Mouse (Mus musculus): ENCODE measurements at regions not wholly inside any gene's neighbourhood (a gene's known extent, or its start where the extent isn't known, plus 50 kb on each side); places are given as distances from the start of the nearest gene placed in this dataset.

DNA sequence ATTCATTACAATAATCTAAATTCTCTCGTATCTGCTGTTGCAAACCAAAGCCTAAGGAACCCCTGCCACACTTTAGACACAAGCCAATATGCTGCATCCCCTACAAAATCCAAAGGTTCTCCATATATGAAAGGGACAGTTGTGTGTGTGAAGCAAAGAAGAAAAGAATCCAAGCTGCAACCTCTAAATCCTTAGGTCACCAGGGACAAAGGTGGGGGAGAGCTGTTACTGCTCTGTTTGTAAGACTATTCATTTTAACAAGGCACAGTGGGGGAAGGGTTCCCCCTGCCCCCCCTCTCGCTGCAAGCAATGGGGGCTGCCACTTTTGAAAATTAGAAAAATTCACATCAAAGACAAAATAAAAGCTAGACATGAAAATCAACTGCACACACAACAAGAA is 231.4 kb downstream of the Sox4 start:
- H3K4me1 ChIP-seq (ENCODE audit: control insufficient read depth), result no peaks in the 10 kb centered on the region
- no peaks in the 10 kb centered on the region for H3K27me3 ChIP-seq (ENCODE audit: control insufficient read depth)
- H3K36me3 ChIP-seq (ENCODE audit: control insufficient read depth), result no peaks in the 10 kb centered on the region
- TF ChIP-seq TAL1 (IDR thresholded peaks at IDR 0.05; ENCODE audit: low read length), result no peak
- no peak overlapping the region for H3K4me3 ChIP-seq (replicated peaks)
- no peaks in the 10 kb centered on the region for H3K9me3 ChIP-seq (ENCODE audit: control insufficient read depth, low read length)

DNA sequence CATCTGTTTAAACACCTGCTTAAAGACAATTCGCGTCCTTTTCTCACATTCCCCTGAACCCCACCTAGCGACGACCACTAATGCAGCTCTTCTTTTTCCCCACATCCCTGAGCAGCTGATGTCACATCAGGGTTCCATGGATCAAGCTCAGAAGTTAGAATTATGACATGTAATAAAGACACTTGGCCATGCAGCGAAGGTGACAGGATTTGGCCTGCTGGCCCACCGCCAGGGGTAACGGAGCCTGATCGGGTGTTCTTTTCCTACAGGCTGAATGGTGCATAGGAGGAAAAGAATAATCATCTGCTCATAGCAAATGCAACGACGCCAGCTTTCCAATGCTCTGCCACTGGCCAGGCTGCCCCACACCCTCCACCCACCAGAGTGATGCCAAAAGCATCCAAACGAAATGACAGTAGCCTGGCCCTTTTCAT is 231.9 kb downstream of the Sox4 start:
- Histone ChIP-seq H3K4me1 (ENCODE audit: control insufficient read depth) (no peaks in the 10 kb centered on the region), H3K9me3 (ENCODE audit: control insufficient read depth, low read length) (no peaks in the 10 kb centered on the region), H3K36me3 (ENCODE audit: control insufficient read depth) (no peaks in the 10 kb centered on the region), H3K27me3 (ENCODE audit: control insufficient read depth) (no peaks in the 10 kb centered on the region), H3K4me3 (replicated peaks) (no peak overlapping the region)
- TF ChIP-seq GATA1 (IDR thresholded peaks at IDR 0.05; ENCODE audit: low read length) (no peak), TAL1 (IDR thresholded peaks at IDR 0.05; ENCODE audit: low read length) (no peak)

DNA sequence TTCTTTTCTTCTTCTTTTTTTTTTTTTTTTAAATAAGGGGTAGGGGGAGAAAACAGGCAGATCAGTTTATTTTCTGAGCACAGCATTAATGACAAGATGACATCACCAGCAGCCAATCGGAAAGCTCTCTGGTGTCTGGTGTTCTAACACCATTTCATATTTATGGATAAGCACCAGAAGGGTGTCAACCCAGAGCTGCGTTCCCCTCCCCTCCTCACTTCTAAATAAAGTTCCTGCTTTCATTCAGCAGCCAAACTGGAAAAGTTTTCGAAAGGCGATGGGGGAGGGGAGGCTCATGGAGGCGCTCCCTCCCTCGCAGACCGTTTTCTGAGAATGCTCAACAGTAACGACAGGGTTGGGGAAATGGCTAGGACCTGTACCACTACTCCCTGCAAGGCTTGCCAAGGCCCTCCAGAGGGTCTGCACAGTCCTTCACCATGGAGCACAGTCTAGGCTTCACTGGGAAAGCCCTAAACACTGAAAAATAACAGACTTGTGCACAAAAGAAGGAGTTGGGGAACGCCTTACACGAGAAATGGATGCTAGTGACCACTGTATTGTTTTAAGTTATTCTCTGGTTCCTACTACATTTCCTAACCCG is 232.8 kb downstream of the Sox4 start:
- Histone ChIP-seq H3K27me3 (ENCODE audit: control insufficient read depth) (no peaks in the 10 kb centered on the region), H3K9me3 (ENCODE audit: control insufficient read depth, low read length) (no peaks in the 10 kb centered on the region), H3K4me1 (ENCODE audit: control insufficient read depth) (no peaks in the 10 kb centered on the region), H3K4me3 (replicated peaks) (no peak overlapping the region), H3K36me3 (ENCODE audit: control insufficient read depth) (no peaks in the 10 kb centered on the region)
- TF ChIP-seq GATA1 (IDR thresholded peaks at IDR 0.05; ENCODE audit: low read length) (no peak), TAL1 (IDR thresholded peaks at IDR 0.05; ENCODE audit: low read length) (no peak)

DNA sequence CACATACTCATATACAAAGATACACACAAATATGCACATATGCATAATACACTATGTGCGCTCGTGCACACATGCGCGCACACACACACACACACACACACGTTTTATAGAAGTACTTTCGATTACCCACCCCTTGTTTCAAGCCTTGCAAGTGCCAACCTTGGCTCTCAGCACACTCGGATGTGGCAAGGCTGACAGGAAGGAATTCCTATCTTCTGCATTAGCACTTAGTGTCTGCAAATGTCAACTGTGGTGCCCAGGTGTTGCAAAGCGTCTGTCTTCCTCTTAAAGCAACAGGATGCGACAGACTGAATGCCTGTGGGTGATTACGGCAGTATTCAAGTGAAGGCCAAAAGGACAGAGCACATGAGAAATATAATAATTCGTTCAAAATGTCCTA is 233.3 kb downstream of the Sox4 start:
- TF ChIP-seq TAL1 (IDR thresholded peaks at IDR 0.05; ENCODE audit: low read length), result no peak
- no peak for TF ChIP-seq GATA1 (IDR thresholded peaks at IDR 0.05; ENCODE audit: low read length)
- H3K4me3 ChIP-seq (replicated peaks), result no peak overlapping the region
- no peaks in the 10 kb centered on the region for H3K4me1 ChIP-seq (ENCODE audit: control insufficient read depth)

DNA sequence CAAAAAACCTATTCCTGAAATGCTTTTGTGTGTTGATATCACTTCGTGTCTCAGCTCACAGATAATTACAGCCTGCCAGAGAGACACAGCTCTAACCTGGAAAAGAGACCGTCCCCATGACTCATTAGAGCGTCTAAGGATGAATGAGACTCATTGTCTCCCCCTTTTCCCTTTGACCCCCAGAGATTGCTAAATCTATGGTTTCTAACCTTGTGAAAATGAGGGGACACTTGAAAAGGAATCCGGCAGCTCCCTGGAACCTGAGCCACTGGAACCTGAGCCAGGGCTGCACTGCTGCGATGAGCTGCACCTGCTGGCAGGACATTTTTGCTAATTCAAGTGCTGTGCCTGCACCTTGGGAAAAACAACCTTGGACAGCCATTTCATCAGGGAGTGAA is 234.6 kb downstream of the Sox4 start:
- Histone ChIP-seq H3K27me3 (ENCODE audit: control insufficient read depth) (no peaks in the 10 kb centered on the region), H3K36me3 (ENCODE audit: control insufficient read depth) (no peaks in the 10 kb centered on the region), H3K4me1 (ENCODE audit: control insufficient read depth) (no peaks in the 10 kb centered on the region), H3K4me3 (replicated peaks) (no peak overlapping the region), H3K9me3 (ENCODE audit: control insufficient read depth, low read length) (no peaks in the 10 kb centered on the region)
- TF ChIP-seq GATA1 (IDR thresholded peaks at IDR 0.05; ENCODE audit: low read length), result no peak
- no peak for TF ChIP-seq TAL1 (IDR thresholded peaks at IDR 0.05; ENCODE audit: low read length)

More for the DNA sequence above, 233.3 kb downstream of the Sox4 start:
- no peaks in the 10 kb centered on the region for H3K9me3 ChIP-seq (ENCODE audit: control insufficient read depth, low read length)
- H3K27me3 ChIP-seq (ENCODE audit: control insufficient read depth), result no peaks in the 10 kb centered on the region
- no peaks in the 10 kb centered on the region for H3K36me3 ChIP-seq (ENCODE audit: control insufficient read depth)

- H3K4me3 ChIP-seq (replicated peaks), result no peak overlapping the region
- no peak for TF ChIP-seq TAL1 (IDR thresholded peaks at IDR 0.05; ENCODE audit: low read length)
- no peak for TF ChIP-seq GATA1 (IDR thresholded peaks at IDR 0.05; ENCODE audit: low read length)
- H3K36me3 ChIP-seq (ENCODE audit: control insufficient read depth), result no peaks in the 10 kb centered on the region
- no peaks in the 10 kb centered on the region for H3K9me3 ChIP-seq (ENCODE audit: control insufficient read depth, low read length)
- no peaks in the 10 kb centered on the region for H3K27me3 ChIP-seq (ENCODE audit: control insufficient read depth)
- H3K4me1 ChIP-seq (ENCODE audit: control insufficient read depth), result no peaks in the 10 kb centered on the region
Observed at GRCm38 (mm10) chr13:28718169-28718867, 235.2 kb downstream of the Sox4 start.

DNA sequence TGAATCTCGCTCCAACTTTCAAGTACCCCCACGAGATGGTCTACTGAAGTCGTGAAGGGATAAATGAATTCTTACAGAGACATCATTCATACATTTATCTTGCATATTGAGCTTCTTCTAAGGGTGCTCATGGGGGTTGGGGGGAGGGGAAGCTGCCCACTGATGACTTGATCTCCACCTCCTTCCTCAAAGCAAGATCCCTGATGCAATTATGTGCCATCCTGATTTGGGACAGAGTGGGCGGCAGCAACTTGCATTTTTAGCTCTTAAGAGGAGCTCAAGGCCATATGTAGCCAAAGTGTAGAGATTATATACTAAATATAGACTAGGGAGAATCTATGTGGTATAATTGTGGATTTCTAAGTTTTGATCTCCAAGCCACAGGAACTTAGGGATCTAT is 236.1 kb downstream of the Sox4 start:
- H3K27me3 ChIP-seq (ENCODE audit: control insufficient read depth), result no peaks in the 10 kb centered on the region
- TF ChIP-seq TAL1 (IDR thresholded peaks at IDR 0.05; ENCODE audit: low read length) (no peak), GATA1 (IDR thresholded peaks at IDR 0.05; ENCODE audit: low read length) (no peak)
- H3K36me3 ChIP-seq (ENCODE audit: control insufficient read depth), result no peaks in the 10 kb centered on the region
- H3K4me1 ChIP-seq (ENCODE audit: control insufficient read depth), result no peaks in the 10 kb centered on the region
- no peak overlapping the region for H3K4me3 ChIP-seq (replicated peaks)
- no peaks in the 10 kb centered on the region for H3K9me3 ChIP-seq (ENCODE audit: control insufficient read depth, low read length)

GRCm38 (mm10) chr13:28709966-28710365 is 243.5 kb downstream of the Sox4 start:
- Histone ChIP-seq H3K9me3 (ENCODE audit: control insufficient read depth, low read length) (no peaks in the 10 kb centered on the region), H3K27me3 (ENCODE audit: control insufficient read depth) (no peaks in the 10 kb centered on the region), H3K36me3 (ENCODE audit: control insufficient read depth) (no peaks in the 10 kb centered on the region), H3K4me3 (replicated peaks) (no peak overlapping the region), H3K4me1 (ENCODE audit: control insufficient read depth) (no peaks in the 10 kb centered on the region)
- TF ChIP-seq TAL1 (IDR thresholded peaks at IDR 0.05; ENCODE audit: low read length), result no peak
- TF ChIP-seq GATA1 (IDR thresholded peaks at IDR 0.05; ENCODE audit: low read length), result no peak

GRCm38 (mm10) chr13:28701309-28701708 is 252.2 kb downstream of the Sox4 start:
- H3K9me3 ChIP-seq (ENCODE audit: control insufficient read depth, low read length), result no peaks in the 10 kb centered on the region
- TF ChIP-seq GATA1 (IDR thresholded peaks at IDR 0.05; ENCODE audit: low read length) (no peak), TAL1 (IDR thresholded peaks at IDR 0.05; ENCODE audit: low read length) (no peak)
- H3K36me3 ChIP-seq (ENCODE audit: control insufficient read depth), result no peaks in the 10 kb centered on the region
- H3K27me3 ChIP-seq (ENCODE audit: control insufficient read depth), result no peaks in the 10 kb centered on the region
- no peak overlapping the region for H3K4me3 ChIP-seq (replicated peaks)
- no peaks in the 10 kb centered on the region for H3K4me1 ChIP-seq (ENCODE audit: control insufficient read depth)

Data from erythroblast, embryonic 14.5 days (primary cell).